Mouse (Mus musculus) left cerebral cortex, adult 8-10 months (tissue): ENCODE data around the gene Gpr162. TPM values are rescaled to one million over a fixed set of nuclear protein-coding genes. Genes with fewer than 3 reads are reported as not detected.
A peak's percentile ranks its signal among the peaks of the same experiment; 100 is the strongest.
"Not testable (repeated sequence)": the region's sequence is repeated elsewhere in the genome, so short reads cannot be mapped to it uniquely, and the experiment has no call there.

Experiments
- DNase-seq, 2 experiments: peaks; one replicate each; pipeline ENCODE4 v3.0.0; 2022; ENCODE audit warnings: low spot score in 2 of 2
- total RNA-seq, 4 experiments: library from RNA; stranded (reverse); gene quantifications; 2 replicates each; pipeline ENCODE4 v1.2.4; 2022

Gpr162 gene
- total RNA-seq, 4 experiments from 2014 or later = 202 to 224 (median 204) TPM

DNA sequence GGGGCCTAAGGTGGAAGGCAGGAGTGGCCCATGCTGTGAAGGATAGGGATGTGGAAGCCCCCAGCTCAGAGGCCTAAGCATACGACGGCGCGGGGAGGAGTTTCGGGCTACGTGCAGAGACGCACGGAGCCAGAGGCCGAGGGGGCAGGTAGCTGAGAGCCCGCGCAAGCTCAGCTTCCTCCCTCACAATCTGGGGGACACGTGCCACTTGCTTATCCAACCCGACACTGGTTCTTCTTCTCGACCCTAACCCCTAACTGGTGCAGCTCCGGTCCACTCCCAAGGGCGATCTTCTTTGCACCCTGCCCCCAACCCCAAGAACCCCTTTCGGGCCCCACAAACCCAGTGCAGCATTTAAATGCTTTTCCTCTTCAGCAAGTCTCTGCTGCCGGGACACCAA, 50.3 kb downstream of the Gpr162 start:
- DNase-seq = peak; percentile 51 to 78

DNA sequence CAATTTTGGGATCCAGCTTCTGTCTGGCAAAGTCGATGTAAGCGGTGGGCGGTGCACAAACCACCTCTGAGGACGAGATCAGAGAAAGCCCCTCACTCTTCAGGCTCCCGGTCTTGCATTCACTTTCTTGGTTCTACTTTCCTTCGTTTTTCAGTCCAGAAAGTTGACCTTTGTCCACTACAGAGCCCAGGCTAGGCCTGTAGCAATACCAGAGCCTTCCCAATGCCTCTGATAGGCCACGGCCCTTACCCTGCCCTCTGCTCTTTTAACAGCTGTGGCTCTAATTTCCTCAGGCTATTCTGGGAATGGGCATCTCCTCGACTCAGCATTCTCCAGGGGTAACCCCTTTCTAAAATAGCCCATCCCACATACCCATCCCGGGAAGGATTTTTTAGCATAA, 50.9 kb downstream of the Gpr162 start:
- DNase-seq = no peak

DNA sequence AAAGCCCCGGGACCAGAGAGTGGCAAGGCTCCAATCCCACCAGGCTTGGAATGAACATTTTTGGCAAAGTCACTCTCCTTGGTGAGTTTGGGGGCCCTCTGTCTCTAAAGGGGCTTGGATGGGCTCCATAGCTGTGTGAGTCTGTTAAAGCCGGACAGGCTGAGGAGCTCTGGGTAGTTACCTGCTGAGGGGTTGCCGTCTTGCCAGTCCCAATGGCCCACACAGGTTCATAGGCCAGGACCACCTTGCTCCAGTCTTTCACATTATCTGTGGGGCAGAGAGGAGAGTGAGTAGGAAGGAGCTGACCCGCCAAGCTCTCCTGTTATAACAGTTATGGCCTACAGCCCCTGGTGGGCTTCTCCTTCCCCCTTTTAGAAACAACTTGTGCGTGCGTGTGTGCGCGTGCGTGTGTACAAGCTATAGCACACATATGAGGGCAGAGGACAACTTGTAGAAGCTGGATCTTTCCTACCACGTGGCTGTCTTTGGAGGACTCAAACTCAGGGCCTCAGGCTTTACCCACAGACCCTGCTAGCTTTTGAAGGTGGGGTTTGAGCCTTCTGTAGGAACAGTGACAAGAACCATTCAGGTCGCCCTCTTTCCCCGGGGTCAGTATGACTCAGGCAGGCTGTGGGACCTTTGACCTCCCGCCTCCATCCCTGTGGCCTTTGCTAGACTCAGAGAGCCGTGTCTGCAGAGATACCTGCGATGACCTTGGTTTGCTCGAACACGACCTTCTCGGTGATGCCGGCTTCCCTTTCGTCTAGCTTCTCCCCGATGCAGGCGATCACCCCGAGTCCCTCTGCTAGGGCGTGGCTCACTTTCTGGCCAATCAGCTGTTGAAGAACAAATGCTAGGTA, 51.9 kb downstream of the Gpr162 start:
- no peak for DNase-seq

DNA sequence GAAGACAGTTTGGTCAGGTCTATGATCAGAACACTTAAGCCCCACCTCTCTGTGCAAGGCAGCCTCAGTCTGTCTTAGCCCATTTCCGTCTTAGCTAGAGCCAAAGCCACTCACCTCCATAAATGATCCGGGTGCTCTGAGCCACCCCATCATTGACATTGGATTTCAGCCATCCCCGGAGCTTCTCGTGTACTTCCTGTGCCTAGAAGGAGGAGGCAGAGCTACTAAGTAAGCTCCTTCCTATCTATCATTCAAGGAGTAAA, 52.4 kb downstream of the Gpr162 start:
- DNase-seq = no peak

DNA sequence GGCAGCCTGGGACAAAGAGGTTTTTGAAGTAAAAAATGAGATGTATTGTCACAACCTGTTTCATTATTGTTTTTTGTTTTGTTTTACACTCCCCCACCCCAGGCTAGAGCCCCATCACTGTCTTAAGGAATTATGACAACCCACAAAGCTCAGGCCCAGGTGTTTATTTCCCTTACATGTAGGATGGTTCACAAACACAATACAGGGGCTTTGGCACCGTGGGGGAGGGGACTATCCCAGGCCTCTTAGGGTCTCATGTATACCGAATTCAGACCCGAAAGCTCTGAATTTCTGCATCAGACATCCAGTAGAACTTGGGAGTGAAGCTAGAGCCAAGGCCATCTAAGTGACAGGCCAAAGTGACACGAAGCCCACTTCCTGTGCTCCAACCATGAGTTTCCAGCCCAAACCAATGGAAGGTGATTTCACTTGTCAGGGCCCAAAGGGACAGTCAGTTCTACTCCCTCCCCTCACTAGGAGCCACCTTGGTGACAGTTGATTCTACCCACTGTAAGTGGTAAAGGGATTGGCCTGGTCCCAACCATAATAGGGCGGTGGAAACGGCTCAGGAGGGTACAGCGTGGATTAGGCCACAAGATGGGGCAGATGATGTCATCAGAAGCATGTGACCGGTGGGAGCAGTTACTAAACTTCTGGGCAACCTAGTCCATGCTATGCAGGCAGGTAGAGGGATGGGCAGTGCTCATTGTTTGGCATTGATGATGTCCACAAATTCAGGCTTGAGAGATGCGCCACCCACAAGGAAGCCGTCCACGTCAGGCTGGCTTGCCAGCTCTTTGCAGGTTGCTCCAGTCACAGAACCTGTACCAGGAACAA, 53.0 kb downstream of the Gpr162 start:
- not testable (repeated sequence) for DNase-seq

DNA sequence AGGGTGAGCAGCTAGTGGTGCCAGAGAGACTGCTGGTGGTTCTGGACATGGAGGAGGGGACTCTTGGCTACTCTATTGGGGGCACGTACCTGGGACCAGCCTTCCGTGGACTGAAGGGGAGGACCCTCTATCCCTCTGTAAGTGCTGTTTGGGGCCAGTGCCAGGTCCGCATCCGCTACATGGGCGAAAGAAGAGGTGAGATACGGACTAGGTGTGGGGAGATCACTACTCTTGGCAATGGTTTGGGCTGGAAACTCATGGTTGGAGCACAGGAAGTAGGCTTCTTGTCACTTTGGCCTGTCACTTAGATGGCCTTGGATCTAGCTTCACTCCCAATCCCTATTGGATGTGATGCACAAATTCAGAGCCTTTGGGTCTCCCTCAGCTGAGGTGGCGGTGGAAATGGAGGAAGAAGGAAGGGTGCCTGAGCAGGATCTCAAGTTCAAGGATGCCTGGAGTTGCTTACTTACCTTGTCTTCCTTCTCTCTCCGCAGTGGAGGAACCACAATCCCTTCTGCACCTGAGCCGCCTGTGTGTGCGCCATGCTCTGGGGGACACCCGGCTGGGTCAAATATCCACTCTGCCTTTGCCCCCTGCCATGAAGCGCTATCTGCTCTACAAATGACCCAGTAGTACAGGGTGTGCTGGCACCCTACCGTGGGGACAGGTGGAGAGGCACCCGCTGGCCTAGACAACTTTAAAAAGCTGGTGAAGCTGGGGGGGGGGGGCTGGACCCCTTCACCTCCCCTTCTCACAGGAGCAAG, 53.8 kb downstream of the Gpr162 start:
- no peak for DNase-seq

DNA sequence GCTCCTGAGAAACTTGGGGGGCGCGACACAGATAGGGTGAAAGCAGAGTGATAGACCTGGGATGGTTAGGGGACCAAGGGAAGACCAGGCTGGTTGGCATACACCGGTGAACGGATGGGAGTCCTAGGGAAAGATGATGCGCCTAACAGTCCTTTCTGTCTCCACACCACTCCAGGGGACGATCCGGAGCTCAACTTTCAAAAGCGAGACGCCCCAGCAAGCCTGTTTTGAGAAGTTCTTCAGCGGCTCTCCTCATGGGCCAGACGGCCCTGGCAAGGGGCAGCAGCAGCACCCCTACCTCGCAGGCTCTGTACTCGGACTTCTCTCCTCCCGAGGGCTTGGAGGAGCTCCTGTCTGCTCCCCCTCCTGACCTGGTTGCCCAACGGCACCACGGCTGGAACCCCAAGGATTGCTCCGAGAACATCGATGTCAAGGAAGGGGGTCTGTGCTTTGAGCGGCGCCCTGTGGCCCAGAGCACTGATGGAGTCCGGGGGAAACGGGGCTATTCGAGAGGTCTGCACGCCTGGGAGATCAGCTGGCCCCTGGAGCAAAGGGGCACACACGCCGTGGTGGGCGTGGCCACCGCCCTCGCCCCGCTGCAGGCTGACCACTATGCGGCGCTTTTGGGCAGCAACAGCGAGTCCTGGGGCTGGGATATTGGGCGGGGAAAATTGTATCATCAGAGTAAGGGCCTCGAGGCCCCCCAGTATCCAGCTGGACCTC, 54.6 kb downstream of the Gpr162 start:
- DNase-seq = peak; percentile 48 to 61

Other genes with a start within 250 kb of the Gpr162 start
- under 1 TPM in 3 of 4 experiments, not detected in 1; 0.22 to 0.23 (median 0.23) TPM for gene C1s2, start 227.9 kb downstream of the Gpr162 start, total RNA-seq
- gene Lpcat3, start 201.0 kb downstream of the Gpr162 start, total RNA-seq = 10 to 100 TPM; 22.6 to 34.6 (median 26.1) TPM
- gene Emg1, start 151.8 kb downstream of the Gpr162 start, total RNA-seq = 10 to 100 TPM; 41.0 to 48.1 (median 43.4) TPM
- 100 to 1,000 TPM; 111 to 126 (median 116) TPM for gene Phb2, start 151.6 kb downstream of the Gpr162 start, total RNA-seq
- gene Ptpn6, start 125.3 kb downstream of the Gpr162 start, total RNA-seq = 10 to 100 TPM in 2 of 4 experiments, 1 to 10 TPM in 2; 2.3 to 15.0 (median 7.9) TPM
- 100 to 1,000 TPM; 301 to 323 (median 310) TPM for gene Grcc10, start 122.6 kb downstream of the Gpr162 start, total RNA-seq
- gene Gm45234, start 108.0 kb downstream of the Gpr162 start, total RNA-seq = not detected
- gene Atn1, start 107.5 kb downstream of the Gpr162 start, total RNA-seq = 100 to 1,000 TPM; 146 to 166 (median 159) TPM
- gene Eno2, start 94.3 kb downstream of the Gpr162 start, total RNA-seq = 1,000 to 10,000 TPM; 1,117 to 1,267 (median 1,165) TPM
- gene Lrrc23, start 84.3 kb downstream of the Gpr162 start, total RNA-seq = 1 to 10 TPM; 2.3 to 3.4 (median 2.7) TPM
- gene Spsb2, start 55.3 kb downstream of the Gpr162 start, total RNA-seq = 1 to 10 TPM; 4.0 to 5.8 (median 5.0) TPM
- 100 to 1,000 TPM; 794 to 847 (median 813) TPM for gene Tpi1, start 49.7 kb downstream of the Gpr162 start, total RNA-seq
- 100 to 1,000 TPM; 200 to 215 (median 204) TPM for gene Usp5, start 34.5 kb downstream of the Gpr162 start, total RNA-seq
- 1 to 10 TPM in 1 of 4 experiments, under 1 TPM in 3; 0.49 to 1.0 (median 0.80) TPM for gene Cdca3, start 34.4 kb downstream of the Gpr162 start, total RNA-seq
- gene Gnb3, start 23.7 kb downstream of the Gpr162 start, total RNA-seq = under 1 TPM in 3 of 4 experiments, not detected in 1; 0.20 to 0.87 (median 0.53) TPM
- 10 to 100 TPM; 18.5 to 25.6 (median 20.6) TPM for gene P3h3, start 6.2 kb downstream of the Gpr162 start, total RNA-seq
- 10 to 100 TPM; 13.4 to 17.2 (median 15.9) TPM for gene Cd4, start 24.2 kb upstream of the Gpr162 start, total RNA-seq
- gene Lag3, start 47.7 kb upstream of the Gpr162 start, total RNA-seq = 10 to 100 TPM in 2 of 4 experiments, 1 to 10 TPM in 2; 2.4 to 12.6 (median 6.8) TPM
- gene Ptms, start 56.1 kb upstream of the Gpr162 start, total RNA-seq = 100 to 1,000 TPM; 915 to 964 (median 945) TPM
- 100 to 1,000 TPM; 578 to 635 (median 620) TPM for gene Mlf2, start 67.4 kb upstream of the Gpr162 start, total RNA-seq
- 100 to 1,000 TPM; 154 to 177 (median 165) TPM for gene Cops7a, start 101.6 kb upstream of the Gpr162 start, total RNA-seq
- 100 to 1,000 TPM; 146 to 232 (median 185) TPM for gene Pianp, start 132.7 kb upstream of the Gpr162 start, total RNA-seq
- gene Zfp384, start 145.2 kb upstream of the Gpr162 start, total RNA-seq = 10 to 100 TPM; 36.8 to 48.5 (median 40.5) TPM
- gene Ing4, start 175.8 kb upstream of the Gpr162 start, total RNA-seq = 10 to 100 TPM; 52.5 to 59.2 (median 54.2) TPM
- gene Acrbp, start 185.7 kb upstream of the Gpr162 start, total RNA-seq = 10 to 100 TPM in 2 of 4 experiments, 1 to 10 TPM in 2; 8.6 to 12.1 (median 10.1) TPM
- gene Lpar5, start 203.9 kb upstream of the Gpr162 start, total RNA-seq = 1 to 10 TPM in 2 of 4 experiments, under 1 TPM in 2; 0.44 to 1.9 (median 0.82) TPM
- gene Chd4, start 232.0 kb upstream of the Gpr162 start, total RNA-seq = 100 to 1,000 TPM; 161 to 176 (median 173) TPM